Mouse (Mus musculus) forebrain, embryonic 14.5 days (tissue): ENCODE results near the gene Cntd1. TPM values are rescaled to one million over a fixed set of nuclear protein-coding genes. Genes with fewer than 3 reads are reported as not detected.
A peak's percentile ranks its signal among the peaks of the same experiment; 100 is the strongest.
"Not testable (repeated sequence)": the region's sequence is repeated elsewhere in the genome, so short reads cannot be mapped to it uniquely, and the experiment has no call there.

Source experiments
- ATAC-seq: fragments of 200-750 bp; cut with Nextera tagmentation; 2 replicates; pipeline ENCODE4 v1.8.0; 2017; ENCODE audit warnings: mild to moderate bottlenecking, moderate library complexity
- DNase-seq: peaks from one replicate; pipeline ENCODE4 v3.0.0-alpha.2; 2015; ENCODE audit warnings: low spot score
- H3K27ac ChIP-seq: fragments of 300-500 bp; sonication (generic); 2 replicates; pipeline ENCODE4 v1.5.1; 2014; ENCODE audit warnings: low read depth, mild to moderate bottlenecking, control low read depth, low read length, moderate library complexity
- H3K27me3 ChIP-seq: fragments of 300-500 bp; sonication (generic); replicated peaks from 2 replicates; pipeline ENCODE4 v1.6.1; 2014; ENCODE audit warnings: low read length, control low read depth, mixed read lengths; ENCODE audit not compliant: control insufficient read depth, insufficient read depth
- H3K36me3 ChIP-seq: fragments of 300-500 bp; sonication (generic); 2 replicates; pipeline ENCODE4 v1.6.1; 2014; ENCODE audit warnings: low read length, control low read depth; ENCODE audit not compliant: control insufficient read depth, insufficient read depth
- H3K4me1 ChIP-seq: fragments of 300-500 bp; sonication (generic); 2 replicates; pipeline ENCODE4 v1.6.1; 2014; ENCODE audit warnings: antibody characterized with exemption, low read length, control low read depth; ENCODE audit not compliant: control insufficient read depth, insufficient read depth
- H3K4me2 ChIP-seq: fragments of 300-500 bp; sonication (generic); 2 replicates; pipeline ENCODE4 v1.6.1; 2014; ENCODE audit warnings: mild to moderate bottlenecking, control low read depth, low read length
- H3K4me3 ChIP-seq: fragments of 300-500 bp; sonication (generic); 2 replicates; pipeline ENCODE4 v1.5.1; 2014; ENCODE audit warnings: low read depth, low read length, control low read depth
- H3K9ac ChIP-seq: fragments of 300-500 bp; sonication (generic); 2 replicates; pipeline ENCODE4 v1.6.1; 2014; ENCODE audit warnings: mild to moderate bottlenecking, low read length, control low read depth, moderate library complexity
- H3K9me3 ChIP-seq: fragments of 300-500 bp; sonication (generic); replicated peaks from 2 replicates; pipeline ENCODE4 v1.6.1; 2016; ENCODE audit warnings: low read length, control low read depth, mixed read lengths; ENCODE audit not compliant: control insufficient read depth
- WGBS: fragments of 180-500 bp; shearing (Covaris S2); extraction: QIAGEN DNeasy Blood & Tissue Kit; methylation state at CpG from one replicate; pipeline ENCODE4 v1.1.7; 2014; 5-methylcytosine and 5-hydroxymethylcytosine counted together
- polyA plus RNA-seq: library from polyadenylated mRNA; unstranded; fragments of >200 nt; fragmentation: Nextera tagmentation; extraction: Ambion mirVana; gene quantifications from 2 replicates; pipeline ENCODE4 v1.2.1, GENCODE M21; 2014

Gene Cntd1
- polyA plus RNA-seq, 1 experiment from 2014 or later, result 0.76 TPM

GRCm38 (mm10) chr11:101328941-101329635 lies 50.3 kb downstream of the Cntd1 start:
- DNase-seq (peak; percentile 21), ATAC-seq (no peak)
- Histone ChIP-seq H3K27ac (no peak overlapping the region), H3K9ac (no peak overlapping the region), H3K4me3 (no peak overlapping the region), H3K9me3 (no peaks in the 10 kb centered on the region), H3K36me3 (peaks cover 24% of the 10 kb centered on the region), H3K4me2 (no peak overlapping the region), H3K4me1 (no peaks in the 10 kb centered on the region), H3K27me3 (no peaks in the 10 kb centered on the region)
- 79% methylated on average over 6 of the region's 6 CpGs for WGBS

DNA sequence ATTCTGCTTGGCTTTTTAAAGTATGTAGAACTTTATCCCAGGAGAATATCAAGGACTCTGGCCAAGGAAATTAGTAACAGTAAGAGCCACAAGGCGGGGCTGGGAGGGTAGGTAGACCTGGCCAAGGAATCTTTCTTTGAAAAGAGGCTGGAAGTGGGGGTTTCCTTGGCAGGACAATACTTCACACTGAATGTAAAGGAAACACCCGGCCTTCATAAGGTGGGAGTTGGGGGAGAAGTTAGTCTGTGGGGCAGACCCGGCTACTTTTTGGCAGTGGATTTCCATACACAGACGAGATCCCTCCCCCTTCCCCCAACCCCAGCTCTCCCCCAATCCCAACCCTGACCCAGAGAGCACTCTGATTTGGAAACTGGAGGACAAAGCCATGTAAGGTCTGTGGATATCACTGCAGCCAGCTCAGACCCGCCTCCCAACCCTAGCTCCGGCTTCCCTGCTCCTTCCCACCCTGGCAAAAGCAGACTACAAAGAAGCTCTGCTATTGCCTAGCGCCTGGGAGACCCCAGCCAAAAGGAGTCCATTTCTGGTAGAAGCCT lies 51.6 kb downstream of the Cntd1 start, which contains the start of gene Aoc3:
Gene Aoc3 (plus strand): TSS at position 235 of the 554 bp plus-strand sequence.
- H3K27ac ChIP-seq, result no peak within 1 kb of the TSS
- H3K4me1 ChIP-seq, result no peaks in the 10 kb centered on the region
- peaks cover 11% of the 10 kb centered on the region for H3K36me3 ChIP-seq
- H3K27me3 ChIP-seq, result no peaks in the 10 kb centered on the region
- H3K4me2 ChIP-seq, result no peak within 1 kb of the TSS
- no peak within 1 kb of the TSS for H3K4me3 ChIP-seq
- no peak for DNase-seq
- ATAC-seq, result no peak
- no peaks in the 10 kb centered on the region for H3K9me3 ChIP-seq
- 70% methylated on average over 7 of the region's 7 CpGs for WGBS
- H3K9ac ChIP-seq, result no peak within 1 kb of the TSS

DNA sequence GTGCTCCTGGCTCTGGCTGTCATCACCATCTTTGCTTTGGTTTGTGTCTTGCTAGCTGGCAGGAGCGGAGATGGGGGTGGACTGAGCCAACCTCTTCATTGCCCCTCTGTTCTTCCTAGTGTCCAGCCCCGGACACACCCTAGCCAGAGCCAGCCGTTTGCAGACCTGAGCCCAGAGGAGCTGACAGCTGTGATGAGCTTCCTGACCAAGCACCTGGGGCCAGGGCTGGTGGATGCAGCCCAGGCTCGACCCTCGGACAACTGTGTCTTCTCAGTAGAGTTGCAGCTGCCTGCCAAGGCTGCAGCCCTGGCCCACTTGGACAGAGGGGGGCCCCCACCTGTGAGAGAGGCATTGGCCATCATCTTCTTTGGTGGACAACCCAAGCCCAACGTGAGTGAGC lies 52.1 kb downstream of the Cntd1 start:
- H3K27ac ChIP-seq, H3K4me3 ChIP-seq, H3K27me3 ChIP-seq, H3K9me3 ChIP-seq, H3K9ac ChIP-seq, DNase-seq, H3K36me3 ChIP-seq, H3K4me1 ChIP-seq, ATAC-seq, H3K4me2 ChIP-seq: not testable (repeated sequence)
- WGBS, result 83% methylated on average over 6 of the region's 6 CpGs

GRCm38 (mm10) chr11:101332537-101332936 lies 53.7 kb downstream of the Cntd1 start:
- Histone ChIP-seq H3K36me3 (0 out of 2 replicates have a peak, but pooled peaks cover 2% of the 10 kb centered on the region), H3K4me2 (no peak overlapping the region), H3K4me3 (no peak overlapping the region), H3K27ac (no peak overlapping the region), H3K9ac (no peak overlapping the region), H3K4me1 (0 out of 2 replicates have a peak, but pooled peaks cover 2% of the 10 kb centered on the region), H3K9me3 (no peaks in the 10 kb centered on the region), H3K27me3 (no peaks in the 10 kb centered on the region)
- DNase-seq, result no peak
- 84% methylated on average over 3 of the region's 3 CpGs for WGBS
- no peak for ATAC-seq

DNA sequence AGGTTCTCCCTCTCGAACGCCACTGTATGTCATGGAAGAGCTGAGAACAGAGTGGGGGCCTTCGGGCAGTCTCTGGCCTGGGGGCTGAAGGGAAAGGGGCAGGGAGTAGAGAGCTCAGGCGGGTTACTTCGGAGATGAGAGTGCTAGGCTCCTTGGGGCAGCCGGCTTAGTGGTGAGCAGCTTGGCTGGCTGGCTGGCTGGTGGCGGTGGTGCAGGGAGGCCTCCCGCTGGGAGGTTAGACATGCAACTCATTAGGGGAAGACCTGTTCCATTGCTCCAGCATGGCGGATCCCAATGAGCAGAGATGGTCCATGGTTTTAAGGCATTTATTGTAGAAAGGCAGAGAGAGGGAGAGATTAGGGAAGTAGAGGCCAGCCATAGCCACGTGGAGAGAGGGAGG lies 55.2 kb downstream of the Cntd1 start:
- no peak for DNase-seq

GRCm38 (mm10) chr11:101334516-101334915 lies 55.7 kb downstream of the Cntd1 start:
- H3K4me1 ChIP-seq, result 0 out of 2 replicates have a peak, but pooled peaks cover 5% of the 10 kb centered on the region
- no peak overlapping the region for H3K4me2 ChIP-seq
- no peaks in the 10 kb centered on the region for H3K27me3 ChIP-seq
- 9% methylated on average over 6 of the region's 6 CpGs for WGBS
- no peak overlapping the region for H3K27ac ChIP-seq
- DNase-seq (no peak), ATAC-seq (no peak)
- no peaks in the 10 kb centered on the region for H3K9me3 ChIP-seq
- no peak overlapping the region for H3K4me3 ChIP-seq
- no peak overlapping the region for H3K9ac ChIP-seq
- H3K36me3 ChIP-seq, result no peaks in the 10 kb centered on the region

More for the DNA sequence above, 55.2 kb downstream of the Cntd1 start:
- Histone ChIP-seq H3K4me1 (0 out of 2 replicates have a peak, but pooled peaks cover 5% of the 10 kb centered on the region), H3K4me3 (no peak overlapping the region), H3K9me3 (no peaks in the 10 kb centered on the region), H3K27ac (no peak overlapping the region), H3K4me2 (no peak overlapping the region), H3K27me3 (no peaks in the 10 kb centered on the region), H3K36me3 (no peaks in the 10 kb centered on the region), H3K9ac (no peak overlapping the region)
- no peak for ATAC-seq
- 33% methylated on average over 10 of the region's 10 CpGs for WGBS

DNA sequence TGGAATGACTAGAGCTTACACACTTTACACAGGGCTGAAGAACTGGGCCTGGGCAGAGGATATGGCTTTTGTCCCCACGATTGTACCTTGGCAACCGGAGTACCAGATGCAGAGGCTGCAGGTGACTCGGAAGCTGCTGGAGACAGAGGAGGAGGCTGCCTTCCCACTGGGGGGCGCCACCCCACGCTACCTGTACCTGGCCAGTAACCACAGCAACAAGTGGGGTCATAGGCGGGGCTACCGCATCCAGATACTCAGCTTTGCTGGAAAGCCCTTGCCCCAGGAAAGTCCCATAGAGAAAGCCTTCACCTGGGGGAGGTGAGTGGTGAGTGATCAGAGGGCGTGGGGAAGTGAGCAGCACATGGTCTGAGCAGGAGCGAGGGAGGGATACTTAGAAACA lies 56.9 kb downstream of the Cntd1 start:
- no peak overlapping the region for H3K4me3 ChIP-seq
- no peak overlapping the region for H3K4me2 ChIP-seq
- no peaks in the 10 kb centered on the region for H3K27me3 ChIP-seq
- 81% methylated on average over 9 of the region's 9 CpGs for WGBS
- 0 out of 2 replicates have a peak, but pooled peaks cover 5% of the 10 kb centered on the region for H3K4me1 ChIP-seq
- H3K36me3 ChIP-seq, result no peaks in the 10 kb centered on the region
- H3K9me3 ChIP-seq, result no peaks in the 10 kb centered on the region
- H3K27ac ChIP-seq, result no peak overlapping the region
- ATAC-seq (no peak), DNase-seq (no peak)
- no peak overlapping the region for H3K9ac ChIP-seq

- Histone ChIP-seq H3K9ac (peak overlapping the region; percentile 47), H3K36me3 (no peaks in the 10 kb centered on the region), H3K27ac (peak overlapping the region; percentile 1; the same call in 1 of the 2 replicates), H3K9me3 (no peaks in the 10 kb centered on the region), H3K4me1 (0 out of 2 replicates have a peak, but pooled peaks cover 5% of the 10 kb centered on the region), H3K27me3 (no peaks in the 10 kb centered on the region), H3K4me2 (peak overlapping the region; percentile 46), H3K4me3 (peak overlapping the region; percentile 20)
- WGBS, result under 1% methylated on average over 9 of the region's 9 CpGs
- peak; percentile 87 for ATAC-seq
- DNase-seq, result peak; percentile 75
These were observed 59.4 kb downstream of the Cntd1 start for GRCm38 (mm10) chr11:101338123-101338760.
